Mouse (Mus musculus) erythroblast, embryonic 14.5 days (primary cell): ENCODE results near the gene Elovl4.

Experiments
- GATA1 ChIP-seq: IDR thresholded peaks from 2 replicates; pipeline ENCODE4 v1.6.1; 2012; ENCODE audit warnings: low read length, inconsistent platforms, mixed read lengths
- TAL1 ChIP-seq: IDR thresholded peaks from 3 replicates; pipeline ENCODE4 v1.6.1; 2012; ENCODE audit warnings: low read length, inconsistent platforms, mixed read lengths

DNA sequence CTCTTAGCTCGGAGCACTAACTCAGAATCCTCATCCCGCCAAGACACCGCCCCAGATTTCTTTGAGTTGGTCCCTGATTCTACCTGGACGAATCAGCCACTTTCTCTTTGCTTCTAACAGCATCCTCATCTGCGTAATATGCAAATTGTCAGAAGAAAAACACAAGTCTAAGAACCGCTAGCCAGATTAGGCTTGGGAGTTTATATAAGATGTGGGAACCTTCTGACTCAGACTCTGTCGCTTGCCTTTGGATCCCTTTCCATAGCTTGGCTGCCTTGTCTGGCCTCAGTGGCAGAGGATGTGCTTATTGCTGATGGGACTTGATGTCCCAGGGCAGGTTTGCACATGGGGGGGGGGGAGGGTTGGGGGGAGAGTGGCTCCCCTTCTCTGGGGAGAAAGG, 9.2 kb downstream of the Elovl4 start:
- TF ChIP-seq GATA1 (no peak), TAL1 (no peak)
